Mouse (Mus musculus) G1E (cell line): ENCODE measurements around the gene Usp6nl. TPM values are rescaled to one million over a fixed set of nuclear protein-coding genes. Genes with fewer than 3 reads are reported as not detected.

Experiments
- ATAC-seq: 2 replicates; pipeline ENCODE4 v1.8.0; 2016; ENCODE audit warnings: mild to moderate bottlenecking; ENCODE audit not compliant: insufficient number of reproducible peaks, poor library complexity, low FRiP score, severe bottlenecking; ENCODE audit errors: extremely low read depth
- DNase-seq: peaks from one replicate; pipeline ENCODE4 v3.0.0; 2012; ENCODE audit warnings: low spot score
- H3K27me3 ChIP-seq: 2 replicates; pipeline ENCODE4 v1.6.1; 2012; ENCODE audit warnings: mild to moderate bottlenecking, low read length, inconsistent platforms; ENCODE audit not compliant: insufficient read depth
- H3K36me3 ChIP-seq: replicated peaks from 2 replicates; pipeline ENCODE3; 2012; ENCODE audit warnings: mild to moderate bottlenecking, inconsistent platforms
- H3K4me1 ChIP-seq: 2 replicates; pipeline ENCODE4 v1.6.1; 2012; ENCODE audit warnings: low read depth, low read length, inconsistent platforms, mixed read lengths; ENCODE audit not compliant: insufficient read depth
- H3K4me3 ChIP-seq: 2 replicates; pipeline ENCODE4 v1.5.1; 2012; ENCODE audit warnings: low read depth, mild to moderate bottlenecking, inconsistent platforms, low read length, moderate library complexity, mixed read lengths
- H3K9me3 ChIP-seq: replicated peaks from 2 replicates; pipeline ENCODE4 v1.6.1; 2012; ENCODE audit warnings: inconsistent platforms
- CTCF ChIP-seq: IDR thresholded peaks from 2 replicates; pipeline ENCODE4 v1.5.1; 2012; ENCODE audit warnings: low read depth, low read length, inconsistent platforms, mixed read lengths
- GATA1 ChIP-seq: IDR thresholded peaks from 2 replicates; pipeline ENCODE4 v1.6.1; 2012; ENCODE audit warnings: borderline replicate concordance, low read length, inconsistent platforms, mixed read lengths
- GATA2 ChIP-seq: IDR thresholded peaks from 2 replicates; pipeline ENCODE4 v1.6.1; 2012; ENCODE audit warnings: low read depth, low read length, inconsistent platforms, borderline replicate concordance
- POLR2AphosphoS5 ChIP-seq: IDR thresholded peaks from 2 replicates; pipeline ENCODE4 v1.6.1; 2012; ENCODE audit warnings: low read depth, low read length, inconsistent platforms; ENCODE audit not compliant: insufficient replicate concordance
- TAL1 ChIP-seq: conservative IDR thresholded peaks from 2 replicates; pipeline ENCODE4 v1.6.1; 2012; ENCODE audit warnings: low read depth, low read length, inconsistent platforms, mixed read lengths
- polyA plus RNA-seq: library from polyadenylated mRNA; stranded (reverse); fragments of >175 nt; gene quantifications from 2 replicates; pipeline ENCODE4 v1.2.3, GENCODE M21; 2012
- total RNA-seq, 2 experiments: library from RNA; stranded (forward) in 1 of 2; stranded (reverse) in 1 of 2; fragments of 200-1000 nt in 1 of 2; fragments of >200 nt in 1 of 2; fragmentation: Nextera tagmentation in 1 of 2; gene quantifications; 2 replicates each; pipeline ENCODE4 v1.2.3; 2014 to 2017

Usp6nl gene
- total and polyA plus RNA-seq, 3 experiments = 17.2 to 45.3 (median 17.5) TPM

DNA sequence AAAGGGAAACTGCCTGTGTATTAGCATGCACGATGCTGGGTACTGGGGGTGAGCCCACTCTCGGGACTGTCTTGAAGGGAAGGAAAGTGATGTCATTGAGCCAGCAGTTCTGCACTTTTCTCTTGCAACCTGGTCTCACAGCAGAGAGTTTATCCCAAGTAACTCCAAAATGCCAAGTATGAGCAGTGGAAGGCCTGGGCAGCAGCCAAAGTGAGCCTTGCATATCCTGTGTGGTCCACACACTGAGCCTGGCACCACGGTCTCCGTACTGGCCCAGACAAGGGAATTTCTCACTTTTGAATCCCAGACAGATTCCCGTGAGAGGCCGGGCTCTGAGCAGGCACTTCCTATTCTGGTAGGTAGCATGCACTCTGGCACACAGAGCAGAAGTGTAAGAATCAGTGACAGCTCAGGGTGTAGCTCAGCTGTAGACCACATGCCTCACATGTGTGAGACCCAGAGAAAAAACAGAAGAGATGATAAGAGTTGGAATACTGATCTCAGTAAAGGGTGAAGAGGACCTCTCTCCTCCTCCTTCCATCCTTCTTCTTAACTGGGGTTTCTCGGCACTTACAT, 132.6 kb downstream of the Usp6nl start:
- Histone ChIP-seq H3K27me3 (peaks cover 28% of the 10 kb centered on the region), H3K9me3 (no peaks in the 10 kb centered on the region), H3K36me3 (no peaks in the 10 kb centered on the region), H3K4me3 (no peak overlapping the region), H3K4me1 (no peaks in the 10 kb centered on the region)
- no peak for TF ChIP-seq TAL1
- TF ChIP-seq POLR2AphosphoS5 = no peak
- TF ChIP-seq GATA1 = no peak
- no peak for TF ChIP-seq CTCF
- no peak for TF ChIP-seq GATA2
- no peak for DNase-seq
- ATAC-seq = no peak

DNA sequence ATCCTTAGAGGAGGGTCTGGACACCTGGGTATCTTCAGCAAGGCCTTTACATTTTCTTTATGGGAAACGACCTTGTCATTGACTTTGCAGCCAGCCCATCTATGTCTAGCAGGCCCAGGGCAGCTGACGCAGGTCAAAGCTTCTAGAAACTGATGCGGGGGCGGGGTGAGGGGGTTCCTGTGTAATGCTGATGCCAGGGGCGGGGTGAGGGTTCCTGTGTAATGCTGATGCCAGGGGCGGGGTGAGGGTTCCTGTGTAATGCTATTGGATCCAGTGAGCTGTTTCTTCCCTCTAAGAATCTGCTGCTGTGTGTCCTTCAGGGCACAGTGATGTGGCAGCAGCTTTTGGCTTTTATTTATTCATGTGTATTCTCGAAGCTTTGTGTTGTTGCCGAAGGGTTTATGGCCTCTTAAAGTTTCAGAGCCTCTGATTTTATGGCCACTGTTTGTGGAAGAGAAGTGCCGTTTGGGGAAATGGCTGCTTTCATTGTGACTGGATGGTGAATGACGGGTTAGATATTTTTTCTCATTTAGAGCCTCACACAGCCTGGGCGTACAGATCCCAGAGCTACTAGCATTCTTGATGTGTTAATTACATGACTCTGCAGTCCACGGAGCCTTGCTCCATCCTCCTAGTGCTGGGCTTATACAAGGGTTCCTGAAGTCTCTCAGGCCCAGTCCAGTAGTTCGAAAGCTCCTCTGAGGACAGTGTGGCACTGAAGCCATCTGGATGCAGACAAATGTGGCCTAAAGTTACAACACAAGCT, 137.0 kb downstream of the Usp6nl start:
- Histone ChIP-seq H3K4me3 (no peak overlapping the region), H3K36me3 (no peaks in the 10 kb centered on the region), H3K9me3 (no peaks in the 10 kb centered on the region), H3K27me3 (peaks cover 22% of the 10 kb centered on the region), H3K4me1 (no peaks in the 10 kb centered on the region)
- ATAC-seq (no peak), DNase-seq (no peak)
- TF ChIP-seq TAL1 (no peak), POLR2AphosphoS5 (no peak), CTCF (no peak), GATA1 (no peak), GATA2 (no peak)

DNA sequence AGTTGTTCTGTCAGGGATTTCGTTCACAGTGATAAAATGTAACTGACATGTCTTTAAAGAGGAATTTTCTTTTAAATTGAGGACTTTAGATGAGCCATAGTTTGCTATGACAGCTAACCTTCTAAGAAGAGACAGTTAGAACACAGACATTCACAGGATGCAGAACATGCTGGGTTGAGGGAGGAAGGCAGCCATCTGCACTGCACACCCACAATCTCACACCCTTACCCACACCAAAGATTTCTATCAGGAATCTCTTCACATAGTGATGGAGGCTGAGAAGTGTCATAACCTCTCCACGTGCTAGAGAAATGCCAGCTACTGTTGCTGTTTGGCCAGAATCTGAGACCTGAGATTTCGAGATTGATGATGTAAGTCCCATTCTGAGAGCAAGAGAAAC, 139.8 kb downstream of the Usp6nl start:
- no peak for TF ChIP-seq CTCF
- TF ChIP-seq TAL1 = no peak
- no peak for TF ChIP-seq GATA2
- no peak for TF ChIP-seq POLR2AphosphoS5
- no peak for TF ChIP-seq GATA1
- Histone ChIP-seq H3K36me3 (no peaks in the 10 kb centered on the region), H3K9me3 (no peaks in the 10 kb centered on the region), H3K4me1 (no peaks in the 10 kb centered on the region), H3K27me3 (peaks cover 33% of the 10 kb centered on the region), H3K4me3 (no peak overlapping the region)
- no peak for DNase-seq
- no peak for ATAC-seq

DNA sequence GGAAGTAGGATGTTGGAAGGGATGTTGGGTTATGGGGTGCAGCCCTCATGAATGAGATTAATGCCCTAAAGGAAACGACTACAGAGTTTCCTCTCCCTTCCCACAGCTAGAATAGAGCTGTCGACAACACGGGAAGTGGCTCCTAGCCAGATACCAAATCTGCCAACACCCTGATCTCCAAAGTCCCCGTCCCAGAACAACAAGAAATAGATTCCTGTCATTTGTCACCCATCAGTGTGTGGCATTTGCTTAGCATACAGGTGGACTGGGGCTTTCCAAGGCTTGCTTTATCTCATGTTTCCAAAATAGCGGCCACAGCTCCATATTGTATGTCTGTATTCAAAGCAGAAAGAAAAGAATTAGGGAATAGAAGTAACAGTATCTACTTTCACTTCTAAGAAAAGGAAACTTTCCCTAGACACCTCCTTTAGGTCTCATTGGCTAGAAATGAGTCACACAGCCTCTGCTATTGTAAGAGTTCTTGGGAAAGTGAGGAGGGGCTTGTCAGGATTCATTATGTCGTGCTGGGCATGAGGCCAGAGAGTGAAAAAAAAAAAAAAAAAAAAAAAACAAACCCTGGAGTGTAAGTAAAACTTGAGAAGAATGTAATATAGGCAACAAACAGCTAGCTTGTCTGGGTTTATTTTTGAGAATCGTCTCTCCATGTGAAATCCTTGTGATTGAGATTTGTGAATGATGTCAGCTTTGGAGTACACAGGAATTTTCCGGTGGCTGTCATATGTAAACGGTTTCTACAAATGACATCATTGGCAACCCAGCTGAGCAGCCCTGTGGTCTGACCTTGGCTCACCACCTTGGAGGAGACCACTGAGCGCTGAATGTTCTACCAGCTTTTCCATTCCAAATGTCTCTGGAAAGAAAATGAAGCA, 141.6 kb downstream of the Usp6nl start:
- Histone ChIP-seq H3K4me1 (no peaks in the 10 kb centered on the region), H3K36me3 (no peaks in the 10 kb centered on the region), H3K27me3 (peaks cover 31% of the 10 kb centered on the region), H3K4me3 (no peak overlapping the region), H3K9me3 (no peaks in the 10 kb centered on the region)
- TF ChIP-seq TAL1 (no peak), GATA2 (no peak), POLR2AphosphoS5 (no peak), CTCF (no peak), GATA1 (no peak)
- DNase-seq (no peak), ATAC-seq (no peak)

DNA sequence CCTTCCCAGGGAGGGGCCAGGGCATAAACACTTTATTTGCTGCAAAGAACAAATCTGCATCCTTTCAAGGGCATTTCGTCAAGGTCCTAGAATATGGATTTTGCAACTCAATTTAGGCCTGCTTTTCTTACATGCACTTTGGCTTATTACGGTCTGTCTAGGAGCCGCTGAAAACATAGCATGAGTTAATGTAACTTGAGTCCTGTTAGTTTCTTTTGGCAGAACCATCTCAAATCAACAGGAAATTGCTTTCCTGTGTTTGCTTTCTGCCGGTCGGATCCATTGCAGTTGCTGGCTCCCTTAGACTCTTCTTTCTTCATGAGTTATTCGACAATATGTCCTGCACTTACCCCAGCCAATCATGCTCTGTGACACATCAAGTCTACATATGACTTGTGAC, 143.9 kb downstream of the Usp6nl start:
- DNase-seq = no peak
- Histone ChIP-seq H3K4me1 (no peaks in the 10 kb centered on the region), H3K36me3 (no peaks in the 10 kb centered on the region), H3K9me3 (no peaks in the 10 kb centered on the region), H3K27me3 (peaks cover 36% of the 10 kb centered on the region), H3K4me3 (no peak overlapping the region)
- ATAC-seq = no peak
- TF ChIP-seq POLR2AphosphoS5 (no peak), CTCF (no peak), GATA2 (no peak), TAL1 (no peak), GATA1 (no peak)

DNA sequence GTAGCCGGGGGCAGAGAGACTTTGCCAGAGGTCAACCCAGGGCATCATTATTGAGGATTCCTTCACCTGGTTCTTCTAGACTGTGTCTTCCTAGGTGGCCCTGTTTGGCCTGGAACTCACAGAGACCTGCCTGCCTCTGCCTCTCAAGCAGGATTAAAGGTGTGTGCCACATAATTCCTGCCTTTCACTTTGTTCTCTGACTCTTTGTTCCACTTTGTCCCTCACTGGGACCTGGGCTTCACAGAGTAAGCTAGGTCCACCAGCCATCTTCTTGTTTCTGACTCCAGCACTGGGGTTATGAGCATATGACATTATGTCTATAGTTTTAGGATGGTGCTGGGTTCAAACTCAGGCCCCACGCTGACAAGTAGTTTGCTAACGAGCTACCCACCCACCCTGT, 144.9 kb downstream of the Usp6nl start:
- TF ChIP-seq GATA2 (no peak), TAL1 (no peak), POLR2AphosphoS5 (no peak), CTCF (no peak), GATA1 (no peak)
- no peak overlapping the region for H3K4me3 ChIP-seq
- ATAC-seq = no peak
- H3K36me3 ChIP-seq = no peaks in the 10 kb centered on the region
- no peaks in the 10 kb centered on the region for H3K4me1 ChIP-seq
- no peak for DNase-seq
- no peaks in the 10 kb centered on the region for H3K9me3 ChIP-seq
- peaks cover 40% of the 10 kb centered on the region for H3K27me3 ChIP-seq
